Mouse (Mus musculus) embryonic facial prominence, embryonic 10.5 days (tissue): Measurements from ENCODE around the gene Gm10762. TPM values are rescaled to one million over a fixed set of nuclear protein-coding genes. Genes with fewer than 3 reads are reported as not detected.
"Not testable (repeated sequence)": the region's sequence is repeated elsewhere in the genome, so short reads cannot be mapped to it uniquely, and the experiment has no call there.

ENCODE experiments used
- DNase-seq: peaks from one replicate; pipeline ENCODE4 v3.0.0-alpha.2; 2017; ENCODE audit warnings: low spot score
- H3K27ac ChIP-seq: fragments of 300-500 bp; sonication (generic); replicated peaks from 2 replicates; pipeline ENCODE4 v1.5.1; 2016; ENCODE audit warnings: mild to moderate bottlenecking
- H3K27me3 ChIP-seq: fragments of 300-500 bp; sonication (generic); replicated peaks from 2 replicates; pipeline ENCODE4 v1.6.1; 2016; ENCODE audit warnings: low read depth, mild to moderate bottlenecking; ENCODE audit not compliant: poor library complexity, severe bottlenecking
- H3K36me3 ChIP-seq: fragments of 300-500 bp; sonication (generic); replicated peaks from 2 replicates; pipeline ENCODE4 v1.6.1; 2016; ENCODE audit warnings: mild to moderate bottlenecking, moderate library complexity
- H3K4me1 ChIP-seq: fragments of 300-500 bp; sonication (generic); 2 replicates; pipeline ENCODE4 v1.6.1; 2016
- H3K4me3 ChIP-seq: fragments of 300-500 bp; sonication (generic); 2 replicates; pipeline ENCODE4 v1.5.1; 2016; ENCODE audit warnings: mild to moderate bottlenecking, moderate library complexity
- H3K9me3 ChIP-seq: fragments of 300-500 bp; sonication (generic); 2 replicates; pipeline ENCODE4 v1.6.1; 2016; ENCODE audit warnings: mild to moderate bottlenecking
- WGBS: fragments of 180-500 bp; shearing (Covaris S2); methylation state at CpG from one replicate; pipeline ENCODE4 v1.1.7; 2016; 5-methylcytosine and 5-hydroxymethylcytosine counted together
- polyA plus RNA-seq: library from polyadenylated mRNA; unstranded; fragments of >200 nt; fragmentation: Nextera tagmentation; extraction: Ambion mirVana; gene quantifications from 2 replicates; pipeline ENCODE4 v1.2.1, GENCODE M21; 2016

Gm10762 gene
- 14.8 and 16.2 TPM in 2 replicates for polyA plus RNA-seq

DNA sequence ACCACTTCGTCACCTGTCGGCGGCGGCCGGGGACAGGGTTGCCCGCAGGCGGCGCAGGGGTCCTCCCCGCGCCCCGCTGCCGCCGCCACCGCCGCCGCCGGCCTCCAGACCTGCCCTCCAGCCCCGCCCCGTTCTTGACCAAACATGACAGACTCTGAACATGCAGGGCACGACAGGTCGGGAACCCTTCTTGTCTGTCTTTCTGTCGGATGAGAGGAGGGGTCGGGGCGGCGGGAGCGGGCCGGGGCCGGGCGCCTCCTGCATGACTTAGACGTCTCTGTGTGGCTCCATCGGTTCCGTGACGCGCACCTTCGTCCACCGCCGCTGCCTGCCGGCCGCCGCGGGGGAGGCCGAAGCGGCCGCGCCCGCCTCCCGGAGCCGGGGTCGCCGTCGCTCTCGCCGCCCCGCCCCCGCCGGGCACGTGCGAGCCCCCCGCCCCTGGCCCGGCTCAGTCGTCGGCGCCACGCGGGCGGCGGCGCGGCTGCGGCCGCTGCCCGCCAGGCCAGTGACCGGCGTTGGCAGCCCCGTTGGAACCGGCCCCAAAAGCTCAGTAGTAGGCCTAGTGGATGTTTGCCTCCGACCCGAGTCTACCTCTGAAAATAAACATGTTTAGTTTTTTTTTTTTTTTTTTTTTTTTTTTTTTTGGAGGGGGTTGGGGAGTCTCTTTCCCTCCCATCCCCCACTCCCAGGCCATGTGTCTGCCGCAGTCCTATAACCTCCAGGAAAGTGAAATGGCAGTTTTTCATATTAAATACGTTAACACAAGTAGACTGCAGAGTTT, at the start of gene Gm10762:
Gene Gm10762 (minus strand): TSS at position 65 of the 781 bp plus-strand sequence.
- no peaks in the 10 kb centered on the region for H3K27me3 ChIP-seq
- H3K4me3 ChIP-seq: peak within 1 kb of the TSS; percentile 69
- H3K27ac ChIP-seq: peak within 1 kb of the TSS; percentile 99
- H3K4me1 ChIP-seq: peaks cover 21% of the 10 kb centered on the region
- H3K9me3 ChIP-seq: no peaks in the 10 kb centered on the region
- WGBS: 2% methylated on average over 80 of the region's 80 CpGs
- H3K36me3 ChIP-seq: no peaks in the 10 kb centered on the region
- DNase-seq: peak; percentile 90

DNA sequence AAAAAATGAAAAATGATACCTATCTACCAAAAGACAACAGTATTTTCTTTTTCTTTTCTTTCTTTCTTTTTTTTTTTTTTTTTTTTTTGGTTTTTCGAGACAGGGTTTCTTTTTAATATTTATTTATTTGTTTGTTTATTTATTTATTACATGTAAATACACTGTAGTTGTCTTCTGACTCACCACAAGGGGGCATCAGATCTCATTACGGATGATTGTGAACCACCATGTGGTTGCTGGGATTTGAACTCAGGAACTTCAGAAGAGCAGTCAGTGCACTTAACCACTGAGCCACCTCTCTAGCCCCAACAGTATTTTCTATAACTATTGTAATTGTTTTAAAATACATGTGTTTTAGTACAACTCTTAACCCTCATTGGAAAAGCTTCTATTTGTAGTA, 41.3 kb upstream of the Gm10762 start:
- not testable (repeated sequence) for DNase-seq

DNA sequence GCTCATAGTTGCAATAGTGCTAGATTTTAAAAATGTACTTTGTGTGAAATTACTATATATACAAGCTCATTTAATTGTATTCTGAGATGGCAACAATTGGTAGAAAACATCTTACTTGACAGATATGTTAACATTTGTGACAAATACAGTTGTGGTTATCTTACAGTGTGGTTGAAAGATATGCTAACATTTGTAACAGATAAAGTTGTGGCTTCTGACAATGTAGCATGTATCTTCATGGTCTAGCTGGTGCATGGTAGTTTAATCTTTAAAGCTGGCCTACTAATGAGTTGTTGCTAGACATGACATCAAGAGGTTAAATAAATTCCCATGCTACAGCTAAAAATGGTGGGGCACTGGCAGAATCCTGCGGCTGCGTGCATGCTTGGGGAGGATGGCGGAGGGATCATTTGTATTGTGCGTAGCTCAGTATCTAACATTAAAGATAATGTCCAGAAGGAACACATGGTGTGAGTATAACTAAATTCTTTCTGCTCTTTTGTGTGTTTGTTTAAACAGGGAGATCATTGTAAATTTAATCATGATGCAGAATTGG, 38.7 kb upstream of the Gm10762 start:
- 79% methylated on average over 4 of the region's 4 CpGs for WGBS
- no peak for DNase-seq

More for the DNA sequence above, 41.3 kb upstream of the Gm10762 start:
- H3K4me3 ChIP-seq, H3K36me3 ChIP-seq, H3K27ac ChIP-seq, H3K4me1 ChIP-seq, H3K9me3 ChIP-seq, H3K27me3 ChIP-seq: not testable (repeated sequence)
- WGBS: 76% methylated on average over 2 of the region's 2 CpGs

DNA sequence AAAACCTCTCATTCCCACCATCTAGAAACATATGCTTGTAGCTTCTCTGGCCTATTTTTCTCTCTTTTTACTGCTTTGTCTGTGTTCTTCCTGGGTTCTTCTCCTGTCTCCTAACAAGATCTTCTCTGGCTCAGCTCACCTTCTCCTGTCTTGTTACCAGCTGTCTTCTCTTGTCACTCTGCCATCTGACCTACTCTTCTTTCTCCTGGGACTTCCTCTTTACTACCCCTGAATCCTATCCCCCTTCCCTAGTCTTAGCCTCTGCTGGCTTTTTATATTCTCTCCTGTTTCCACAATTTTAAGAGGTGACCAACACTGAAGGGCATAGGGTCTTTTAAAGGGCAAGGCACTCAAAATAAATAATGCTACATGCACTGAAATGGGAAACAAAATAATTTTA, 37.3 kb upstream of the Gm10762 start:
- Histone ChIP-seq H3K4me1 (no peaks in the 10 kb centered on the region), H3K36me3 (no peaks in the 10 kb centered on the region), H3K27me3 (no peaks in the 10 kb centered on the region), H3K4me3 (no peak overlapping the region), H3K9me3 (no peaks in the 10 kb centered on the region), H3K27ac (no peak overlapping the region)
- DNase-seq: no peak

More for the DNA sequence above, 38.7 kb upstream of the Gm10762 start:
- no peaks in the 10 kb centered on the region for H3K9me3 ChIP-seq
- no peaks in the 10 kb centered on the region for H3K36me3 ChIP-seq
- no peak overlapping the region for H3K4me3 ChIP-seq
- H3K27ac ChIP-seq: no peak overlapping the region
- H3K27me3 ChIP-seq: no peaks in the 10 kb centered on the region
- H3K4me1 ChIP-seq: no peaks in the 10 kb centered on the region

DNA sequence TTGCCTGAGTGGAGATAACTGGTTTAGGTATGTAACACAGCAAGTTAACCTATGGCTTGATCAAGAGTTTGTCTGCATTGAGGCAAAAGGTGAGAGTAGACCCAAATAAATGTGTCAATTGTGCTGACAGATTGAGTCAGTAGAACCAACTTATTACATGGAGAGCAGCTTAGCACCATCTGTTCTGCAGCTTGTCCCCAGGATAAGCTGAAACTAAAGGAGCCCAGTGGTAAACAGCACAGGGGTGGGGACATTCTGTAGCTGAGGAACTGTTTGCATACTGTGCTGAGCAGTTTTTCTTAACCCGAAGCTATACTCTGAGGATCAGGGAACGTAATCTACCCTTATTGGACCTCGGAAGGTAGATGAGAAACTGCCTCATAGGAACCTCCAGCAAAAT, 17.2 kb upstream of the Gm10762 start:
- WGBS: 89% methylated on average over 3 of the region's 3 CpGs
- H3K27ac ChIP-seq: no peak overlapping the region
- H3K4me1 ChIP-seq: peaks cover 6% of the 10 kb centered on the region
- H3K4me3 ChIP-seq: no peak overlapping the region
- H3K9me3 ChIP-seq: no peaks in the 10 kb centered on the region
- no peaks in the 10 kb centered on the region for H3K36me3 ChIP-seq
- no peak for DNase-seq
- no peaks in the 10 kb centered on the region for H3K27me3 ChIP-seq

DNA sequence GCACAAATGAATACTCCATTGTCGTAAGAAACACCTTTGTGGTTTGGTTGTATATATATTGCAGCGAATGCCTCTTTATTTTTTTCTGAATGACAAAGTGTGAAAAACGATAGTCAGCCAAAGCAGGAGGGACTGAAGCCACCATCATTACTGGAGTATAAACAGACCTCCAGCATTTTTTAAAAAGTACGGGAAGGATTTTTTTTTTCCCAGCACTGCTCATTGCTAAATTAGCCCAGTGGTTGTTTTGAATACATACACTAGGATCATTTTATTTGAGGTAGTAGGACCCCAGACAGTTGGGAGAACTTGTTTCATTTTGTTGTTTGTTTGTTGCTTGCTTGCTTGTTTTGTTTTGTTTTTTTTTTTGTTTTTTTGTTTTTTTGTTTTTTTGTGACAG, 8.0 kb upstream of the Gm10762 start:
- Histone ChIP-seq H3K27ac (no peak overlapping the region), H3K4me3 (no peak overlapping the region), H3K36me3 (no peaks in the 10 kb centered on the region), H3K27me3 (no peaks in the 10 kb centered on the region), H3K9me3 (no peaks in the 10 kb centered on the region), H3K4me1 (no peaks in the 10 kb centered on the region)
- WGBS: 77% methylated on average over 4 of the region's 4 CpGs
- no peak for DNase-seq

DNA sequence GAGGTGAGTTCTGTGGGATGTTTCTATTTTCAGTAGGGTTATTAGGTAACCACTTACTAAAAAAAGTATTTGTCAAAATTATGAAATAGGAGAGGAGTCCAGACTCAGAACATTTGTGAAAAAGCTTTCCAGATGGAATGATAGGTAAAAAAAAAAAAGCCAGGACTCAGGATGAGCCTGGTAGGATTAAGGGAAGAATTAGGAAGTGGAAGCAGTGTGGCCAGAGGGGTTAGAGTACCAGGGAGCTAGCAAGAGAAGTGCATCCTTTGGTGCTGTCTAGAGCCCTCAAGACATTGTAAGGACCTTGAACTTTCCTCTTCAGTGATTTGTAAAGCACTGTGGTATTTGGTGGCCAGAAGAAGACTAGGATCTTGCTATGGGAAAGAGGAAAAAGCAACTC, 4.8 kb upstream of the Gm10762 start:
- Histone ChIP-seq H3K27ac (no peak overlapping the region), H3K4me1 (peaks cover 10% of the 10 kb centered on the region; the same call in 1 of the 2 replicates), H3K27me3 (no peaks in the 10 kb centered on the region), H3K4me3 (no peak overlapping the region), H3K9me3 (no peaks in the 10 kb centered on the region), H3K36me3 (no peaks in the 10 kb centered on the region)
- no peak for DNase-seq

DNA sequence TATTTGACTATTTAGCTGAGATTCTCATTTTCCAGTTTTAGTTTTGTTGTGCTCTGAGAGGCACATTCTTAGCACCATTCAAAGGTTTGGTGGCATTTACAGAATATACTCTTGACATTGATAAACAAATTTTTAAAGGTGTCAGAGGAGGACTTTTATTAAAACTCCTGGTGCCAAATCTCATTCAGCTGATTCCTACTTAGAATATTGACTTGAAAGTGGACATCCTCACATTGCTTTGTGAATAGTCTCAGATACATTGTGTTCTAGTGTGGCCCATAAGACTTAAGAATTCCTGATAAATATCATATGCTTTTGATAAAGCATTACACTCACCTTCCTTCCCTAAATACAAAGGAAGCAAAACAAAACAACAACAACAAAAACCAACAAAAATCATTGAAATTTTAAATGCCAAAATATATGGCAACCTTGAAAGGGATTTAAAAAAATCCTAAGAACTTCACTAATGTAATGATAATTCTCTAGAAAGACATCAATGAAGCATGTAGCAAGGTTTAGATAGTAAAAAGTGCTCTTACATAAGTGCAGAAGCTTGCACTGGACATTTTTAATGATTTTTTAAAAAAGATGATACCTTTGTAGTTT, 1.1 kb upstream of the Gm10762 start:
- peak overlapping the region; percentile 99 for H3K27ac ChIP-seq
- no peaks in the 10 kb centered on the region for H3K27me3 ChIP-seq
- H3K4me3 ChIP-seq: peak overlapping the region; percentile 69

DNA sequence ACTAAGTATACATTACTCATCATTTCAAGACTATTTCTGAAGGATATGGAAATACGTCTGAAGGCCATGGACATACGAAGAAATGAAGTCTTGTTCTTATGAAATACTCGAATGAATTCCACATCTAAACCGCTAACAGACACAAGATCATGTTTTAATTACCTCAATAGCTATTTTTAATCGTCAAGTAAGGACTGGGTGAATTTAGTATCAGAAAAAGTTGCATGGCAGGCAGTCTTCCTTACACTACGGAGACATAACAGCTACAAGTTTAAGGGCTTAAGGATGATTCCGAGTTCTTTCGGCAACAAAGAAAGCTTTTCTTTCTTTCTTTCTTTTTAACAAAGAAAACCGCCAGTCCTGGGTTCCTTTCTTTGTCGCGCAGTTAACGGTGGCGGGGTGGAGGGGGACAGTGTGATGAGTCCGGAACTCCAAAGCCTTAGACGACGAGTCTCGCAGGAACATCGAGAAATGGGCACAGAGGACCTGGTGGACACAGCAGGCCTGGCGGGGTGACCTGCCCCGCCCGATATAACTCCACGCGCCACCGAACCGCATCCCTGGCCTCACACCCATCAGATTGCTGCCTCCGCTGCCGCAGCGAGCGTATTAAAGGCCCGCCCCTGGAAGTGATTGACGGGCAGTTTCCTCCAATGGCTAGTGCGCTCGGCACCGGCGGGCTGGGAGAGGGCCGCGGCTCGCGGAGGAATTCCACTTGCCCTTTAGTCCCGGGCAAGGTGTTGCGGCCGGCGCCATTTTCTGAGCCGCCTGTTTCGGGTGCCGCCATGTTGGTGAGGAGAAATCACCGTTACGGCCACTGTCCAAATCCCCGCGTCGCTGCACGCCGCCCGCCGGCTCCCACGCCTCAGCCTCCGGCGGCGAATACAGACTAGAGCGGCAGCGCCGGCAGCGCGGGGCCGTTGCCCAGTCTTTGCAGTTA, 614 bp downstream of the Gm10762 start, which contains the start of gene Zc3h6:
Gene Zc3h6 (plus strand): TSS at position 762 of the 940 bp plus-strand sequence.
- Histone ChIP-seq H3K4me3 (peak within 1 kb of the TSS; percentile 69), H3K4me1 (peaks cover 21% of the 10 kb centered on the region), H3K27ac (peak within 1 kb of the TSS; percentile 99), H3K36me3 (no peaks in the 10 kb centered on the region), H3K9me3 (no peaks in the 10 kb centered on the region), H3K27me3 (no peaks in the 10 kb centered on the region)
- peak; percentile 99 for DNase-seq
- WGBS: 2% methylated on average over 65 of the region's 65 CpGs

More for the DNA sequence above, 1.1 kb upstream of the Gm10762 start:
- Histone ChIP-seq H3K4me1 (peaks cover 21% of the 10 kb centered on the region), H3K36me3 (no peaks in the 10 kb centered on the region), H3K9me3 (no peaks in the 10 kb centered on the region)
- no peak for DNase-seq

DNA sequence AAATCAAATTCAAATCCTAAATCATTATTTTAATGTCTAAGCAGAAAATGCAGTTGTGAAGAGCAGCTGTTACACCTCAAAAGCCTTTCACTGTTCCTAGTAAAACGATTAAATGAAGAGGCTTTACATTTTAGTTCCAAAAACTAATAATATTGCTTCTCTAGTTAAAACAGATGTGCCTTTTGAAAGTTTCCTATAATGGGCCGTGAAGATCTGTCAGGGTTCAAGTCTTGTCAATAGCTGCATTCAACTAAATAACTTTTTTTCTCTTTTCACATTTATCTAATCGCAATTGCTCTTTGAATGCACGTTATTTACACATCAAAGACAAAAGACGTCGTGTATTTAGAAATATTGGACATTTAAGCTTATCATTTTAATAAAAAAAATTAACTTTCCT, 1.3 kb downstream of the Gm10762 start:
- WGBS: 24% methylated on average over 6 of the region's 6 CpGs
- H3K36me3 ChIP-seq: no peaks in the 10 kb centered on the region
- peak overlapping the region; percentile 99 for H3K27ac ChIP-seq
- peaks cover 21% of the 10 kb centered on the region for H3K4me1 ChIP-seq
- H3K9me3 ChIP-seq: no peaks in the 10 kb centered on the region
- peak overlapping the region; percentile 69 for H3K4me3 ChIP-seq
- DNase-seq: no peak
- H3K27me3 ChIP-seq: no peaks in the 10 kb centered on the region

DNA sequence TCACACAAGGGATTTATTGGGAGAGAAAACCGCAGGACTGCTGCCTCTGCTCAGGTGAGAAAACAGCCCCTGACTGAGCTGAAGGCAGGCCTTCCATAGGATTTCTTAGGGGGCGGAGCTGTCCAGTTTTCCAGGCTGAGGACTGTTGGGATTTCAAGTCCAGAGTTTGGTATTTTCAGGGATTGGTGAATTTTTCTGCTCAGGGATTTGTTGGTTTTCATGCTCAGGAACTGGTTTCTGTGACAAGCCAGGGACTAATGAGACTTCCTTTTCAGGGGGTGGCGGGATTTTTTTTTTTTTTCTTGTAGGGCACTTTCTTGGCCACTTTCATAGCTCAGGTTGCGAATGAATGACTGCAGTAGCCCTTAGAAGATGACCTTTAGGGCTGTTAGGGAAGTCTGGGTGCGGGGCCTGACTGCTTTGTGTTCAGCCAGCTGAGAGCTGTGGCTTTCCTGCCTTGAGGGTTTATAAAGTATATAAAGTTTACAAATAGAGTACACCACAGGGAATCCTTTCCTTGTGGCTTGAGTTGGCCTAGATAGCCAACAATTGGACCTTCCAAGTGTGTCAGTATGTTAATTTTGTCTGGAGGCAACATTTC, 1.9 kb downstream of the Gm10762 start:
- peak overlapping the region; percentile 69 for H3K4me3 ChIP-seq
- no peaks in the 10 kb centered on the region for H3K9me3 ChIP-seq
- H3K27me3 ChIP-seq: no peaks in the 10 kb centered on the region
- WGBS: 33% methylated on average over 5 of the region's 5 CpGs
- peak overlapping the region; percentile 99 for H3K27ac ChIP-seq
- peaks cover 21% of the 10 kb centered on the region for H3K4me1 ChIP-seq
- peak; percentile 33 for DNase-seq
- no peaks in the 10 kb centered on the region for H3K36me3 ChIP-seq

DNA sequence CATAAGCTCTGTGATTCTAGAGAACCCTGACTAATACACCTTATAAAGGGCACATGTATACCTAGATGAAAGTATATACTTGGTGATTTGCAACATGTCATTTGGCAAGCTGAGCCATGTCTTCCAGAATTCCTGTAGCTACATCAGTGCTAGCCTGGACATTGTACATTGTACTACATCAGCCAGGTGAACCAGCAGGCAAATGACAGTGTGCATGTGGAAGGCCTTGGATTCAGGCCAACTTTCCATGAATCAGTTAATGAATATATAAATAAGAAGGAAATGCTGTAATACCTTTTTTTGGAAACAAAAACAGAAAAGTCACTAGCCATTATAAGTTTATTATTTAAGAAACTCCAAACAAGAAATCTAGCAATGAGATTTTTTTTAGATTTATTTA, 13.3 kb downstream of the Gm10762 start:
- Histone ChIP-seq H3K27ac (no peak overlapping the region), H3K9me3 (no peaks in the 10 kb centered on the region), H3K27me3 (no peaks in the 10 kb centered on the region; the same call in 1 of the 2 replicates), H3K4me3 (no peak overlapping the region), H3K36me3 (no peaks in the 10 kb centered on the region), H3K4me1 (no peaks in the 10 kb centered on the region)
- no peak for DNase-seq
